Mouse (Mus musculus) liver, embryonic 11.5 days (tissue): ENCODE measurements around the gene Tcp11l1. TPM values are rescaled to one million over a fixed set of nuclear protein-coding genes. Genes with fewer than 3 reads are reported as not detected.
A peak's percentile ranks its signal among the peaks of the same experiment; 100 is the strongest.

Experiments used
- ATAC-seq: fragments of 200-750 bp; cut with Nextera tagmentation; replicated peaks from 2 replicates; pipeline ENCODE4 v1.8.0; 2017; ENCODE audit warnings: moderate number of reproducible peaks, mild to moderate bottlenecking, moderate TSS enrichment, moderate library complexity; ENCODE audit not compliant: low FRiP score
- DNase-seq: peaks from one replicate; pipeline ENCODE4 v3.0.0-alpha.2; 2017; ENCODE audit warnings: low spot score
- H3K27ac ChIP-seq: fragments of 300-500 bp; sonication (generic); 2 replicates; pipeline ENCODE4 v1.5.1; 2014; ENCODE audit warnings: mild to moderate bottlenecking, low read depth, low read length, control low read depth
- H3K27me3 ChIP-seq: fragments of 300-500 bp; sonication (generic); replicated peaks from 2 replicates; pipeline ENCODE4 v1.6.1; 2014; ENCODE audit warnings: low read length, mixed read lengths; ENCODE audit not compliant: control insufficient read depth, insufficient read depth
- H3K36me3 ChIP-seq: fragments of 300-500 bp; sonication (generic); 2 replicates; pipeline ENCODE4 v1.6.1; 2014; ENCODE audit warnings: mild to moderate bottlenecking, low read length, moderate library complexity, mixed read lengths; ENCODE audit not compliant: control insufficient read depth, insufficient read depth
- H3K4me1 ChIP-seq: fragments of 300-500 bp; sonication (generic); replicated peaks from 2 replicates; pipeline ENCODE4 v1.6.1; 2014; ENCODE audit warnings: low read length, mixed read lengths; ENCODE audit not compliant: control insufficient read depth, insufficient read depth
- H3K4me2 ChIP-seq: fragments of 300-500 bp; sonication (generic); 2 replicates; pipeline ENCODE4 v1.6.1; 2014; ENCODE audit warnings: mild to moderate bottlenecking, control low read depth, moderate library complexity
- H3K4me3 ChIP-seq: fragments of 300-500 bp; sonication (generic); 2 replicates; pipeline ENCODE4 v1.5.1; 2014; ENCODE audit warnings: low read depth, low read length, control low read depth
- H3K9ac ChIP-seq: fragments of 300-500 bp; sonication (generic); 2 replicates; pipeline ENCODE4 v1.6.1; 2014; ENCODE audit warnings: low read depth, low read length, control low read depth
- H3K9me3 ChIP-seq: fragments of 300-500 bp; sonication (generic); 2 replicates; pipeline ENCODE4 v1.6.1; 2016; ENCODE audit warnings: low read length, inconsistent platforms, mixed read lengths; ENCODE audit not compliant: control insufficient read depth
- WGBS: fragments of 180-500 bp; shearing (Covaris S2); extraction: QIAGEN DNeasy Blood & Tissue Kit; methylation state at CpG from one replicate; pipeline ENCODE4 v1.1.7; 2014; 5-methylcytosine and 5-hydroxymethylcytosine counted together
- polyA plus RNA-seq: library from polyadenylated mRNA; unstranded; fragments of >200 nt; fragmentation: Nextera tagmentation; extraction: Ambion mirVana; gene quantifications from 2 replicates; pipeline ENCODE4 v1.2.1, GENCODE M21; 2014

The Tcp11l1 gene
- polyA plus RNA-seq, 1 experiment from 2014 or later, result 22.9 TPM

- DNase-seq, result no peak
These were observed 12.3 kb downstream of the Tcp11l1 start for GRCm38 (mm10) chr2:104699659-104700058.

GRCm38 (mm10) chr2:104692551-104692950 lies 19.4 kb downstream of the Tcp11l1 start:
- DNase-seq, result no peak
- H3K36me3 ChIP-seq, result no peaks in the 10 kb centered on the region
- H3K4me3 ChIP-seq, result no peak overlapping the region
- 55% methylated on average over 2 of the region's 2 CpGs for WGBS
- no peaks in the 10 kb centered on the region for H3K27me3 ChIP-seq
- no peak overlapping the region for H3K4me2 ChIP-seq
- no peak for ATAC-seq
- no peaks in the 10 kb centered on the region for H3K9me3 ChIP-seq
- no peak overlapping the region for H3K9ac ChIP-seq
- H3K27ac ChIP-seq, result no peak overlapping the region
- no peaks in the 10 kb centered on the region; the same call in 1 of the 2 replicates for H3K4me1 ChIP-seq

More at GRCm38 (mm10) chr2:104699659-104700058, 12.3 kb downstream of the Tcp11l1 start:
- H3K9ac ChIP-seq, result no peak overlapping the region
- H3K4me1 ChIP-seq, result no peaks in the 10 kb centered on the region
- H3K4me3 ChIP-seq, result no peak overlapping the region
- H3K9me3 ChIP-seq, result no peaks in the 10 kb centered on the region
- 84% methylated on average over 11 of the region's 11 CpGs for WGBS
- H3K27ac ChIP-seq, result no peak overlapping the region
- no peaks in the 10 kb centered on the region for H3K27me3 ChIP-seq
- no peaks in the 10 kb centered on the region for H3K36me3 ChIP-seq
- ATAC-seq, result no peak
- H3K4me2 ChIP-seq, result no peak overlapping the region

- DNase-seq, result no peak
- Histone ChIP-seq H3K4me1 (no peaks in the 10 kb centered on the region; the same call in 1 of the 2 replicates), H3K27me3 (no peaks in the 10 kb centered on the region), H3K9ac (no peak overlapping the region), H3K36me3 (no peaks in the 10 kb centered on the region), H3K9me3 (no peaks in the 10 kb centered on the region), H3K4me3 (no peak overlapping the region), H3K27ac (no peak overlapping the region), H3K4me2 (no peak overlapping the region)
- no peak for ATAC-seq
- 47% methylated on average over 4 of the region's 4 CpGs for WGBS
These were observed 21.2 kb downstream of the Tcp11l1 start for GRCm38 (mm10) chr2:104690720-104691119.

GRCm38 (mm10) chr2:104688724-104689123 lies 23.2 kb downstream of the Tcp11l1 start:
- no peaks in the 10 kb centered on the region for H3K27me3 ChIP-seq

GRCm38 (mm10) chr2:104688321-104688720 lies 23.6 kb downstream of the Tcp11l1 start:
- H3K9me3 ChIP-seq, result no peaks in the 10 kb centered on the region
- peaks cover 5% of the 10 kb centered on the region; the same call in 1 of the 2 replicates for H3K36me3 ChIP-seq
- H3K4me1 ChIP-seq, result no peaks in the 10 kb centered on the region; the same call in 1 of the 2 replicates
- no peak overlapping the region for H3K4me2 ChIP-seq
- H3K9ac ChIP-seq, result no peak overlapping the region
- no peak overlapping the region for H3K4me3 ChIP-seq
- ATAC-seq (no peak), DNase-seq (no peak)
- no peaks in the 10 kb centered on the region for H3K27me3 ChIP-seq
- no peak overlapping the region for H3K27ac ChIP-seq
- WGBS, result 62% methylated on average over 3 of the region's 3 CpGs

More at GRCm38 (mm10) chr2:104688724-104689123, 23.2 kb downstream of the Tcp11l1 start:
- H3K9ac ChIP-seq, result no peak overlapping the region
- no peaks in the 10 kb centered on the region for H3K9me3 ChIP-seq
- H3K4me2 ChIP-seq, result no peak overlapping the region
- H3K36me3 ChIP-seq, result peaks cover 4% of the 10 kb centered on the region; the same call in 1 of the 2 replicates
- ATAC-seq (no peak), DNase-seq (no peak)
- H3K4me1 ChIP-seq, result no peaks in the 10 kb centered on the region; the same call in 1 of the 2 replicates
- WGBS, result 75% methylated on average over 8 of the region's 8 CpGs
- no peak overlapping the region for H3K27ac ChIP-seq
- no peak overlapping the region for H3K4me3 ChIP-seq

GRCm38 (mm10) chr2:104687261-104687660 lies 24.7 kb downstream of the Tcp11l1 start:
- DNase-seq (no peak), ATAC-seq (no peak)
- Histone ChIP-seq H3K27ac (no peak overlapping the region), H3K27me3 (no peaks in the 10 kb centered on the region), H3K9ac (no peak overlapping the region), H3K4me2 (no peak overlapping the region), H3K4me3 (no peak overlapping the region), H3K9me3 (no peaks in the 10 kb centered on the region), H3K36me3 (peaks cover 5% of the 10 kb centered on the region; the same call in 1 of the 2 replicates), H3K4me1 (no peaks in the 10 kb centered on the region; the same call in 1 of the 2 replicates)
- WGBS, result 29% methylated on average over 3 of the region's 3 CpGs

- WGBS, result 6% methylated on average over 13 of the region's 13 CpGs
- DNase-seq, result peak; percentile 73
- Histone ChIP-seq H3K27ac (no peak overlapping the region), H3K9ac (no peak overlapping the region), H3K27me3 (no peaks in the 10 kb centered on the region), H3K4me2 (no peak overlapping the region), H3K9me3 (no peaks in the 10 kb centered on the region), H3K36me3 (peaks cover 5% of the 10 kb centered on the region; the same call in 1 of the 2 replicates), H3K4me3 (no peak overlapping the region), H3K4me1 (no peaks in the 10 kb centered on the region; the same call in 1 of the 2 replicates)
- ATAC-seq, result peak; percentile 75
These were observed 26.6 kb downstream of the Tcp11l1 start for GRCm38 (mm10) chr2:104685418-104685817.

- Histone ChIP-seq H3K9ac (no peak overlapping the region), H3K4me2 (no peak overlapping the region), H3K9me3 (no peaks in the 10 kb centered on the region), H3K27ac (no peak overlapping the region), H3K27me3 (no peaks in the 10 kb centered on the region), H3K36me3 (peaks cover 5% of the 10 kb centered on the region; the same call in 1 of the 2 replicates), H3K4me3 (no peak overlapping the region), H3K4me1 (no peaks in the 10 kb centered on the region; the same call in 1 of the 2 replicates)
- no peak for ATAC-seq
- 78% methylated on average over 4 of the region's 4 CpGs for WGBS
- no peak for DNase-seq
These were observed 27.2 kb downstream of the Tcp11l1 start for GRCm38 (mm10) chr2:104684771-104685170.

GRCm38 (mm10) chr2:104677326-104677725 lies 34.6 kb downstream of the Tcp11l1 start:
- ATAC-seq (no peak), DNase-seq (no peak)
- no peaks in the 10 kb centered on the region for H3K4me1 ChIP-seq
- no peak overlapping the region for H3K4me3 ChIP-seq
- H3K9ac ChIP-seq, result no peak overlapping the region
- no peaks in the 10 kb centered on the region for H3K9me3 ChIP-seq
- H3K4me2 ChIP-seq, result no peak overlapping the region
- H3K36me3 ChIP-seq, result no peaks in the 10 kb centered on the region
- H3K27me3 ChIP-seq, result no peaks in the 10 kb centered on the region
- 78% methylated on average over 3 of the region's 3 CpGs for WGBS
- H3K27ac ChIP-seq, result no peak overlapping the region
